Mouse (Mus musculus): ENCODE measurements around the gene Ktn1. TPM values are rescaled to one million over a fixed set of nuclear protein-coding genes. Genes with fewer than 3 reads are reported as not detected.

Ktn1 gene
- polyA plus RNA-seq, 1 experiment from 2014 or later, result 73.1 TPM

- Histone ChIP-seq H3K27ac (no peak overlapping the region), H3K4me1 (no peaks in the 10 kb centered on the region), H3K27me3 (ENCODE audit: insufficient read depth, poor library complexity, severe bottlenecking) (peaks cover 4% of the 10 kb centered on the region; the same call in 1 of the 2 replicates), H3K36me3 (no peaks in the 10 kb centered on the region), H3K9me3 (no peaks in the 10 kb centered on the region), H3K4me3 (no peak overlapping the region)
- no peak for DNase-seq (ENCODE audit: low spot score)
- WGBS, result 46% methylated on average over 4 of the region's 4 CpGs
These were observed 137.9 kb downstream of the Ktn1 start for GRCm38 (mm10) chr14:47786112-47786511.

Other genes with a start within 250 kb of the Ktn1 start
- gene Dlgap5, start 230.0 kb upstream of the Ktn1 start, polyA plus RNA-seq (2016; fragmentation: Nextera tagmentation; extraction: Ambion mirVana), result 55.9 and 65.2 TPM in 2 replicates
- 21.8 and 22.0 TPM in 2 replicates for gene Fbxo34, start 198.0 kb upstream of the Ktn1 start, polyA plus RNA-seq (2016; fragmentation: Nextera tagmentation; extraction: Ambion mirVana)
- gene Atg14, start 77.8 kb upstream of the Ktn1 start, polyA plus RNA-seq (2016; fragmentation: Nextera tagmentation; extraction: Ambion mirVana), result 10.6 and 11.7 TPM in 2 replicates